Mouse (Mus musculus): ENCODE measurements around the gene Enah.

Gene Enah

DNA sequence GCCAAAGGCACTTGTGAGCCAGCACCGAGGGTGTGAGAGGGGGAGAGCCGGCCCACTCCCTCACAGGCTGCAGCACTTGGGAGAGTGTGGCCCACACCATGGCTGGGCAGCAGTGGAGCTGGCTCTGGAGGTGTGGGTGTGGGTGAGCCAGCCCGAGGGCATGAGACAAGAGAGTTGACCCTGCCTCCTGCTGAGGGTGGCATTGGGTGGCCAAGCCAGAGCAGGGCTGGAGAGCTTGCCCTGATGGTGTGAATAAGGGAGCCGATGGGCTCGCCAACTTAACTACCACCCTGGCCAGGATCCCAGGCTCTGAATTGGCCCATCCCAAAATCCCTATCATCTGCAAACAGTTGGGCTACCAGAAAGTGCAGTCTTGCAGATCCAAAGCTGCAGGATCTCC is 141.4 kb downstream of the Enah start:
- DNase-seq (ENCODE audit: inconsistent ontology term): peak; percentile 15

DNA sequence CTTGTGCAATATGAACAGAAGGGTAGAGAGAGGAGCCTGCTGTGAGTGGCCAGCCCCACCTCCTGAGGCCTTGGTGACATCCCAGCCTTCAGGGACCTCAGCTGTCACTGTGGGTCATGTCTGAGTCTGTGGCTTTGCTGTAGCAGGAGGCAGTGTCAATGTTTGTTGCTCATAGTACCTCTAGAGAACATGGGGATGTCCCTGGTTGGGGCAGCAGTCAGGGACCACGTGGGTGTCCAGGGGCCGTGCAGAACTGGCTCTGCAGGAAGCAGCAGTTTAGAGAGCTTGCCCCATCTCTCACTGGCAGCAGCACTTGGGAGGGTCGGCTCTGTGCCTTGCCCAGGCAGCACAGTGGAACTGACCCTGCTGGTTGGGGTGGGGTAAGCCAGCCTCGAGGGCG is 142.7 kb downstream of the Enah start:
- no peak for DNase-seq (ENCODE audit: inconsistent ontology term)

DNA sequence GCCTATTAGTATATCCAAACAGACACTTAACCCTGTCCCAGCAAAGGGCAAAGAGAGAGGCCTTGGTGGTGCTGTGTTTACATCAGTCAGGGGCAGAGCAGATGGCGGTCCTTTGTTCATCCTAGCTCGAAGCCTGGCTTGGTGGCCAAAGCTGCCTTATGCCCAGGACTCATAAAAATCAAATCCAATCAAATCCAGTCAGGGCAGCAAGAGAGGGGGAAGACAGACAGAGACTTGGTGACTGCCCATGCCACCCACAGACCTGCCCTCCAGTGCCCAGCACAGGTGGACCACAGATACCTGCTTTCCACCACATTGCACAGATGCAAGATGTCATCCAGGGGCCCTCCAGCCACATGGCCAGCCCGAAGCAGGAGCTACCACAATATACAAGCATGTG is 143.1 kb downstream of the Enah start:
- DNase-seq (ENCODE audit: inconsistent ontology term): no peak

DNA sequence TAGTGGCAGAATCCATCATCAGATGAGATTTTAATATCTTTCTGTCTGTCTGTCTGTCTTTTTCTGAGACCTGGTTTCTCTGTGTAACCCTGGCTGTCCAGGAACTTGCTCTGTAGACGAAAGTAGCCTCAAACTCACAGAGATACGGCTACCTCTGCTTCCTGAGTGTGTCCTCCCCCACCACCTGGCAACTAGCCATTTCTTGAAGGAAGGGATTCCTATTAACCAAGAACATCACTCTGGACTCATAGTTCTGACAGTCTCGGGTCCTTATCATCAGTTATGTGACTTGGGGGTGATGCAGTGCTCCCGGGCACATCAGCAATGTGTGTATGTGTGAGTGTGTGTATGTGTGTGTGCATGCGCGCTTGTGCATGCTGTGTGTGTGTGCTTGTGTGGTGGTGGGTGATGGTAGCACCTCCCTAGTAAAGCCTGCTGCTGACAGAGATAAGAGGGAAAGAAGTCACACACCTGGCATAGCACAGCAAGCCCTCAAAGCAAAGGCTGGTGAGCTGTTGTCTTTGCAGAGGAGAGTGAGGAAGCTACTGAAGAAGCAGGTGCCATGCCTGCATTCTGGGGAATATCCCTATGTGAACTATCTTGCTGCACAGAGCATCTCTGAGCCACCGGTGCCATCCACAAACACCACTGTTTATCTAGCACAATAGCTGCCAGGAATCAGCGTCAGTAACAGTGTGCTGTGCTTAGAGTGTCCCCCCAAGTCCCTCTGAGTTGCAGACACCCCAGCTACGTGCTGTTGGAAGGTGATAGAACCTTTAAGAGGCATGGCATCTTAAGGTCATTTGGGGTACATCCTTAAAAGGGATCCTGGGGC is 146.5 kb downstream of the Enah start:
- DNase-seq (ENCODE audit: inconsistent ontology term): no peak

GRCm38 (mm10) chr1:181872639-181873038 is 147.2 kb downstream of the Enah start:
- DNase-seq (ENCODE audit: inconsistent ontology term): no peak

GRCm38 (mm10) chr1:181866429-181867280 is 153.1 kb downstream of the Enah start:
- DNase-seq (ENCODE audit: inconsistent ontology term): no peak

- no peak for DNase-seq (ENCODE audit: inconsistent ontology term)
Observed at GRCm38 (mm10) chr1:181865863-181866216, 153.9 kb downstream of the Enah start.

- no peak for DNase-seq (ENCODE audit: inconsistent ontology term)
Observed at GRCm38 (mm10) chr1:181864971-181865862, 154.6 kb downstream of the Enah start.

DNA sequence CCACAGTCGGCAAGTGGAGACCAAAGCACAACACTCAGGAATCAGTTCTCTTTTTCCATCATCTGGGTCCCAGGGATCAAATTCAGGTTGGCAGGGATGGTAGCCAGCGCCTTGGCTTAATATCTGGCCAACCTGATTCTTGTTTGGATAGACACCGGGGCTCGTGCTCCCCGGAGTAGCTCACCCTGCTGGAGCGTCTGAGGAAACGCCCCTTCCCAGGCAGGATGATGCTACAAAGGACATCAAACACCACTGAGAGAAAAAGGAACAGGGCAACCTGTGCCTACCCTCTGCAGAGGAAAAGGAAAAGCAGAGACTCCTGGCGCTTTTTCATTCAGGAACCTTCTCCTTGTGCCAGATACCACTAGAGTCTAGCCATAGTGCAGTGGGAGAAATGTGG is 156.4 kb downstream of the Enah start:
- no peak for DNase-seq (ENCODE audit: inconsistent ontology term)

DNA sequence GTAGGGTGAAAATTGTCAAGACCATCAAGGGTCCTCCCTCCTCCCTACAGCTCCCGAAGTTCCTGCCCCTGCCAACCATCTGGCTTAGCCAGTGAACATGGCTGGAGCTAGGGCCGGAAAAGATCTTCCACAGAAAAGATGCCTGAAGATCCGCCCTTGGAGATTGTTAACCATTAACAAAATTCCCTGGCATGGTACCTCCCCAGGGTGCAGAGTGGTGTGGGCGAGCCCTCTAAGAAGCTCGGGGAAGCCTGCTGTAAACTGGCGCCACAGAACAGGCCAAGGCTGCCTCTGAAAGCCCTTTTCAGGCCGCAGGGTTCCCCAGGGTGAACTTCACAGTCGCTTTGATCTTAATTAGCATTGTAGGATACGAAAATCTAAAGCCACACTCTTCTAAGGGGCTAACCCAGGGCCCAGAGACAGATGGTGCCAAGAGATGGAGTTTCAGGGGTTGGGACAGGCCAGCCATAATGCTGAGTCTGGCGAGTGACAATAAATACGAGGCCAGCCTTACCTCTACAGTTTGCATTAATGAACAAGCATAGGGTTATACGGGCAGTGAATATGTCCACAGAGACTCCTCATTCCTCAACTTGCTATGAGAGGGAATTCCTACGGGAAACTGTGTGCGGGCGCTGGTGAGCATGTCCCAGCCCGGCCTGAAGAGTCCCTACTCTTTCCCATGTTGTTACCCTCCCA is 157.0 kb downstream of the Enah start:
- no peak for DNase-seq (ENCODE audit: inconsistent ontology term)

- DNase-seq (ENCODE audit: inconsistent ontology term): no peak
Observed at GRCm38 (mm10) chr1:181861181-181861902, 158.4 kb downstream of the Enah start.

GRCm38 (mm10) chr1:181860659-181861058 is 159.1 kb downstream of the Enah start:
- DNase-seq (ENCODE audit: inconsistent ontology term): peak; percentile 49

DNA sequence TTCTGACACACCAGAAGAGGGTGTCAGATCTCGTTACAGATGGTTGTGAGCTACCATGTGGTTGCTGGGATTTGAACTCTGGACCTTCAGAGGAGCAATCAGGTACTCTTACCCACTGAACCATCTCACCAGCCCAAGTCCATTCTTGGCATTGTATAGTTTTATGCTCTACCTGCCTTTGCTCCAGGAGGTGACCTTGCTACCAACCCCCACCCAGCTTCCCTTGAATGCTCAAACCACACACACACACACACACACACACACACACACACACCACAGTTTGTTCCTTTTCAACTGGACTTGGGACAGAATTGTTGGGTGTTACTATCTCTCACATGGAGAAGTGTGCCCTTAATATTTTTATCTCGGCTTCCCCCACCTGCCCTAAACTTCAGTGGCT is 163.5 kb downstream of the Enah start:
- no peak for DNase-seq (ENCODE audit: inconsistent ontology term)

- DNase-seq (ENCODE audit: inconsistent ontology term): no peak
Observed at GRCm38 (mm10) chr1:181854829-181855228, 165.0 kb downstream of the Enah start.

- DNase-seq (ENCODE audit: inconsistent ontology term): no peak
Observed at GRCm38 (mm10) chr1:181853081-181853736, 166.6 kb downstream of the Enah start.

DNA sequence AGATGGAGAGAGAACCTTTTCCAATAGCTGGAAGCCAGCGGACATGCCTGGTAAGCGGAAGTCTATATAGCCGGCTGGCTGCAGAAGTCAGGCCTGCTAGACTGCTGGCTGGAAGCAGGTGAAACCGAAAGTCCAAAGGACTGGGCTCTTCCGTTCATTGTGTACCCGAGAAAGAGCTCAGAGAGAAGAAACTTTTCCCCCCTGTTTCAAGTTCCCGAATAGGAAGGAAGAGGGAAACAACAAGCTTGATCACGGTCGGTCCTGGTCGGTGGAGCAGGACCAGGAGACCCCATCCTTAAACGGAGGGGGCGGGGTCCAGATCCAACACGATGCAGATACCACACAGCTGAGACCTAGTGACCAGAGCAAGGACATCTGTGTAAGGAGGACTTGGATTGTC is 167.3 kb downstream of the Enah start:
- no peak for DNase-seq (ENCODE audit: inconsistent ontology term)

DNA sequence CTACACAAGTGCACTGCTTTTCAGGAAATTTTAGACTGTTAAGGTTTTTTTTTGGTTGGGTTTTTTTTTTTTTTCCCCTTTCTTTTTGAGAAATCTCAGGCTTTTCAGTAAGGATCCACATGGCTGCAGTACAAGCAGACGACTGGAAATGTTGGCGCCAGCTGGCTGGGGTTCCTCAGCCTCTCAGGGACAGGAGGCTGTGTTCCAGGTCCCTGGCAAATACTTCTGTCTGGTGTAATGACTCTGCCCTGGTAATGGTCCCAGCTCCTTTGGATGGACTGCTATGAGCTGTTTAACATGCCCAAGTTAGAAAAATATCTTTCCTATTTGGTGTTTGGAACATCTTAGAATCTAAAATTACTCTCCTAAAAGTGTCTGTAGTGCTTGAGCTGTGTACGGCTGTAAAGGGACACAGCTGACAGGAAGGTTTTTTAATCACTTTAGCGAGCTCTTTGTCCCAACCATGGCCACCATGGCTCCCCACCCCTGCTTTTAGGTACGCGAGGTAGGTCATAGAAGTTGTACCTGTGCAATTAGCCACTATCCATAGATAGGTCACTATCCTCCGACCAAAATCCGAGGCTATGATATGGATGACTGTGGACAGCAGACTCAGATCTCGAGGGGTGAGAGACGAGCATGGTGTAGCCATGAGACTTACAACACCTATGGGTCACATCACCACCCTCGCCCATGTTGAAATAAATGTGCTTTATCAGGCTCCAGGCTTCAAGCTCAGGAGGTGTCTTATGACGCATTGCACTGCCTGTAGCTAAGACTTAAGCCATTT is 168.1 kb downstream of the Enah start:
- peak; percentile 65 for DNase-seq (ENCODE audit: inconsistent ontology term)

DNA sequence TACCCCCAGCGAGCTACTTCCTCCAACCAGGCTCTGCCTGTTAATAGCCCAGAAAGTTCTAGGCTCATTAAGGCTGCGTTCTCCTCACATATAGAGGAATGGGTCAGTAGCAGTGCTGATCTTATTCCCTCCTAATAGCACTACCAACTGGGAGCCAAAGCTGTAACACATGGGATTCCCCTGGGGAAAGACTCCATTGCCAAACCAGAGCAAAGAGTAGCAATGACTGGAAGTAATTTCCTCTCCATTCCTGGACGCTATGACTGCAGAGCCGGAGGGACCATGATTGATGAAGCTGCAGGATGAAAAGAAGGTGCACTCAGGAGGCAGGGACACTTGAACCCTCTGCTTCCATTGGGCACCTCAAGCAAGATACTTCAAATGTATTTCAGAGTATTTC is 169.3 kb downstream of the Enah start:
- DNase-seq (ENCODE audit: inconsistent ontology term): no peak

GRCm38 (mm10) chr1:181848210-181848609 is 171.6 kb downstream of the Enah start:
- DNase-seq (ENCODE audit: inconsistent ontology term): peak; percentile 27

All from Muller cell, postnatal 12 days (primary cell).